Mouse (Mus musculus): ENCODE results near the gene Srebf2. TPM values are rescaled to one million over a fixed set of nuclear protein-coding genes. Genes with fewer than 3 reads are reported as not detected.

The Srebf2 gene
- polyA plus RNA-seq, 1 experiment, result 180 TPM

DNA sequence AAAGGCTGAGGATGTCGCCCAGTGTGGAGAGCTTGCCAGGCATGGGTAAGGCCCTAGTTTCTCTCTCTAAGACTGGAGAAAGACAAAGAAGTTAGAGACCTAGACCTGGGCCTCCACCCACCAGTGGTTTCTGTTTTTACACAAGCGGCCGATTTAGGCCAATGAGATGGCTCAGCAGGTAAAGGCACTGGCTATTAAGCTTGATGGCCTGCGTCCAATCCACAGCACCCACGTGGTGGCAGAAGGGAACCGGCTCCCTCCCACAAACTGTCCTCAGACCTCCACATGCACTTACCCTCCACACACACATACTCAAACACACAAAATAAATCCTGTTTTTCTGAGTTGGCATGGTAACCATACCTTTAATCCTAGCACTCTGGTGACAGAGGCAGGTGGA lies 55.1 kb downstream of the Srebf2 start:
- Histone ChIP-seq H3K27me3 (ENCODE audit: control insufficient read depth, insufficient read depth, insufficient read length) (no peaks in the 10 kb centered on the region), H3K36me3 (ENCODE audit: control insufficient read depth, insufficient read depth) (peaks cover 95% of the 10 kb centered on the region), H3K79me3 (ENCODE audit: low read depth) (no peaks in the 10 kb centered on the region), H3ac (ENCODE audit: control insufficient read depth, insufficient read length, low read depth) (no peak overlapping the region), H3K79me2 (ENCODE audit: control insufficient read depth, insufficient read depth) (no peaks in the 10 kb centered on the region), H3K4me3 (ENCODE audit: insufficient read depth, poor library complexity, severe bottlenecking) (no peak overlapping the region)
- TF ChIP-seq USF1 (IDR thresholded peaks at IDR 0.05; ENCODE audit: low read depth), result no peak
- TF ChIP-seq CTCF (IDR thresholded peaks at IDR 0.05; ENCODE audit: control insufficient read depth, insufficient read depth, insufficient read length), result no peak
- no peak for TF ChIP-seq MYOD1 (IDR thresholded peaks at IDR 0.05; ENCODE audit: control insufficient read depth, insufficient read length, low read depth)
- TF ChIP-seq FOSL1 (IDR thresholded peaks at IDR 0.05; ENCODE audit: insufficient read depth, low read length, poor library complexity, severe bottlenecking), result no peak
- no peak for TF ChIP-seq MAX (IDR thresholded peaks at IDR 0.05)
- no peak for TF ChIP-seq CEBPB (IDR thresholded peaks at IDR 0.05; ENCODE audit: low read depth)
- TF ChIP-seq MYOG (IDR thresholded peaks at IDR 0.05; ENCODE audit: control insufficient read depth, extremely low read depth, insufficient read length), result no peak

- H3K36me3 ChIP-seq (ENCODE audit: control insufficient read depth, insufficient read depth), result peaks cover 85% of the 10 kb centered on the region
- TF ChIP-seq MYOG (IDR thresholded peaks at IDR 0.05; ENCODE audit: control insufficient read depth, extremely low read depth, insufficient read length) (no peak), MYOD1 (IDR thresholded peaks at IDR 0.05; ENCODE audit: control insufficient read depth, insufficient read length, low read depth) (no peak)
Measured at GRCm38 (mm10) chr15:82203090-82203489, 56.1 kb downstream of the Srebf2 start.

GRCm38 (mm10) chr15:82203611-82204351 lies 56.8 kb downstream of the Srebf2 start:
- no peaks in the 10 kb centered on the region for H3K79me3 ChIP-seq (ENCODE audit: low read depth)
- peaks cover 78% of the 10 kb centered on the region for H3K36me3 ChIP-seq (ENCODE audit: control insufficient read depth, insufficient read depth)
- H3K4me3 ChIP-seq (ENCODE audit: insufficient read depth, poor library complexity, severe bottlenecking), result no peak overlapping the region
- no peak for TF ChIP-seq CEBPB (IDR thresholded peaks at IDR 0.05; ENCODE audit: low read depth)
- TF ChIP-seq USF1 (IDR thresholded peaks at IDR 0.05; ENCODE audit: low read depth), result no peak
- no peak for TF ChIP-seq MAX (IDR thresholded peaks at IDR 0.05)
- no peak for TF ChIP-seq MYOG (IDR thresholded peaks at IDR 0.05; ENCODE audit: control insufficient read depth, extremely low read depth, insufficient read length)
- TF ChIP-seq MYOD1 (IDR thresholded peaks at IDR 0.05; ENCODE audit: control insufficient read depth, insufficient read length, low read depth), result no peak
- TF ChIP-seq FOSL1 (IDR thresholded peaks at IDR 0.05; ENCODE audit: insufficient read depth, low read length, poor library complexity, severe bottlenecking), result no peak
- TF ChIP-seq CTCF (IDR thresholded peaks at IDR 0.05; ENCODE audit: control insufficient read depth, insufficient read depth, insufficient read length), result no peak
- H3K79me2 ChIP-seq (ENCODE audit: control insufficient read depth, insufficient read depth), result no peaks in the 10 kb centered on the region
- no peak overlapping the region for H3ac ChIP-seq (ENCODE audit: control insufficient read depth, insufficient read length, low read depth)
- H3K27me3 ChIP-seq (ENCODE audit: control insufficient read depth, insufficient read depth, insufficient read length), result no peaks in the 10 kb centered on the region

More at GRCm38 (mm10) chr15:82203090-82203489, 56.1 kb downstream of the Srebf2 start:
- no peaks in the 10 kb centered on the region for H3K79me2 ChIP-seq (ENCODE audit: control insufficient read depth, insufficient read depth)
- H3K27me3 ChIP-seq (ENCODE audit: control insufficient read depth, insufficient read depth, insufficient read length), result no peaks in the 10 kb centered on the region
- no peak overlapping the region for H3ac ChIP-seq (ENCODE audit: control insufficient read depth, insufficient read length, low read depth)
- no peak overlapping the region for H3K4me3 ChIP-seq (ENCODE audit: insufficient read depth, poor library complexity, severe bottlenecking)
- H3K79me3 ChIP-seq (ENCODE audit: low read depth), result no peaks in the 10 kb centered on the region

- no peak overlapping the region for H3K4me3 ChIP-seq (ENCODE audit: insufficient read depth, poor library complexity, severe bottlenecking)
- H3K79me2 ChIP-seq (ENCODE audit: control insufficient read depth, insufficient read depth), result no peaks in the 10 kb centered on the region
- no peaks in the 10 kb centered on the region for H3K79me3 ChIP-seq (ENCODE audit: low read depth)
- TF ChIP-seq MYOG (IDR thresholded peaks at IDR 0.05; ENCODE audit: control insufficient read depth, extremely low read depth, insufficient read length) (no peak), MYOD1 (IDR thresholded peaks at IDR 0.05; ENCODE audit: control insufficient read depth, insufficient read length, low read depth) (no peak), CTCF (IDR thresholded peaks at IDR 0.05; ENCODE audit: control insufficient read depth, insufficient read depth, insufficient read length) (no peak), MAX (IDR thresholded peaks at IDR 0.05) (no peak), FOSL1 (IDR thresholded peaks at IDR 0.05; ENCODE audit: insufficient read depth, low read length, poor library complexity, severe bottlenecking) (no peak), CEBPB (IDR thresholded peaks at IDR 0.05; ENCODE audit: low read depth) (no peak), USF1 (IDR thresholded peaks at IDR 0.05; ENCODE audit: low read depth) (no peak)
- H3ac ChIP-seq (ENCODE audit: control insufficient read depth, insufficient read length, low read depth), result no peak overlapping the region
- H3K27me3 ChIP-seq (ENCODE audit: control insufficient read depth, insufficient read depth, insufficient read length), result no peaks in the 10 kb centered on the region
- peaks cover 68% of the 10 kb centered on the region for H3K36me3 ChIP-seq (ENCODE audit: control insufficient read depth, insufficient read depth)
Measured at GRCm38 (mm10) chr15:82204680-82205371, 57.8 kb downstream of the Srebf2 start.

- H3ac ChIP-seq (ENCODE audit: control insufficient read depth, insufficient read length, low read depth), result no peak overlapping the region
- H3K4me3 ChIP-seq (ENCODE audit: insufficient read depth, poor library complexity, severe bottlenecking), result no peak overlapping the region
- no peaks in the 10 kb centered on the region for H3K79me2 ChIP-seq (ENCODE audit: control insufficient read depth, insufficient read depth)
- TF ChIP-seq USF1 (IDR thresholded peaks at IDR 0.05; ENCODE audit: low read depth) (no peak), CEBPB (IDR thresholded peaks at IDR 0.05; ENCODE audit: low read depth) (no peak), MYOG (IDR thresholded peaks at IDR 0.05; ENCODE audit: control insufficient read depth, extremely low read depth, insufficient read length) (no peak)
- H3K79me3 ChIP-seq (ENCODE audit: low read depth), result no peaks in the 10 kb centered on the region
- H3K36me3 ChIP-seq (ENCODE audit: control insufficient read depth, insufficient read depth), result peaks cover 50% of the 10 kb centered on the region
- H3K27me3 ChIP-seq (ENCODE audit: control insufficient read depth, insufficient read depth, insufficient read length), result peaks cover 9% of the 10 kb centered on the region
Measured at GRCm38 (mm10) chr15:82206365-82207104, 59.6 kb downstream of the Srebf2 start.

All from C2C12 (cell line).